20 mouse cellular contexts compared by ENCODE assay signal in genomic region chr13:103966696-103967215, GRCm38 (mm10). TPM values are rescaled to one million over a fixed set of nuclear protein-coding genes. Genes with fewer than 3 reads are reported as not detected.
DNase-seq lines count a peak whose midpoint lies in the region; ATAC-seq and TF ChIP-seq lines count a peak whose summit lies in the region.
"Had no signal": no experiment of that assay in that cellular context is flagged by ENCODE, and none has a peak within 500 bp of the region (broad histone marks: within the 10 kb centered on the region; RNA-seq: fewer than 3 reads in every experiment).

No protein-coding gene starts in this region.

- H3K27ac ChIP-seq in hindbrain, postnatal 0 days: no peak overlapping the region
- no peak overlapping the region for H3K27ac ChIP-seq in hindbrain, embryonic 12.5 days
- H3K27ac ChIP-seq in limb, embryonic 10.5 days: no peak overlapping the region
- H3K27ac ChIP-seq: embryonic facial prominence, embryonic 10.5 days; heart, embryonic 13.5 days; hindbrain, embryonic 15.5 days; neural tube, embryonic 15.5 days had no signal

- H3K4me3 ChIP-seq in hindbrain, postnatal 0 days (ENCODE audit: low read length): no peak overlapping the region
- no peak overlapping the region for H3K4me3 ChIP-seq in hindbrain, embryonic 12.5 days
- no peak overlapping the region for H3K4me3 ChIP-seq in limb, embryonic 10.5 days
- H3K4me3 ChIP-seq: embryonic facial prominence, embryonic 10.5 days; heart, embryonic 13.5 days; hindbrain, embryonic 15.5 days; neural tube, embryonic 15.5 days had no signal

- WGBS in hindbrain, postnatal 0 days: 60% methylated on average over 8 of the region's 8 CpGs
- 80% methylated on average over 8 of the region's 8 CpGs for WGBS in hindbrain, embryonic 12.5 days
- 89% methylated on average over 8 of the region's 8 CpGs for WGBS in limb, embryonic 10.5 days

- no peak overlapping the region for H3K9ac ChIP-seq in hindbrain, postnatal 0 days (replicated peaks; ENCODE audit: low read length)
- H3K9ac ChIP-seq in hindbrain, embryonic 12.5 days: no peak overlapping the region
- H3K9ac ChIP-seq: heart, embryonic 13.5 days; hindbrain, embryonic 15.5 days; neural tube, embryonic 15.5 days had no signal

- H3K36me3 ChIP-seq in hindbrain, postnatal 0 days (ENCODE audit: insufficient read depth, low read length): no peaks in the 10 kb centered on the region
- no peaks in the 10 kb centered on the region for H3K36me3 ChIP-seq in hindbrain, embryonic 12.5 days
- no peaks in the 10 kb centered on the region for H3K36me3 ChIP-seq in limb, embryonic 10.5 days
- H3K36me3 ChIP-seq: embryonic facial prominence, embryonic 10.5 days; heart, embryonic 13.5 days; hindbrain, embryonic 15.5 days; neural tube, embryonic 15.5 days had no signal

- TF ChIP-seq CTCF in hindbrain, postnatal 0 days (IDR thresholded peaks at IDR 0.05; ENCODE audit: low read depth): no peak

- H3K9me3 ChIP-seq in hindbrain, postnatal 0 days (ENCODE audit: low read length): no peaks in the 10 kb centered on the region
- no peaks in the 10 kb centered on the region for H3K9me3 ChIP-seq in hindbrain, embryonic 12.5 days (replicated peaks)
- H3K9me3 ChIP-seq in limb, embryonic 10.5 days (replicated peaks): no peaks in the 10 kb centered on the region
- H3K9me3 ChIP-seq: embryonic facial prominence, embryonic 10.5 days; heart, embryonic 13.5 days; hindbrain, embryonic 15.5 days; neural tube, embryonic 15.5 days had no signal

- H3K27me3 ChIP-seq in hindbrain, postnatal 0 days (ENCODE audit: insufficient read depth, low read length): no peaks in the 10 kb centered on the region
- no peaks in the 10 kb centered on the region for H3K27me3 ChIP-seq in hindbrain, embryonic 12.5 days
- no peaks in the 10 kb centered on the region for H3K27me3 ChIP-seq in limb, embryonic 10.5 days (ENCODE audit: low read depth, poor library complexity, severe bottlenecking)
- H3K27me3 ChIP-seq: heart, embryonic 13.5 days; hindbrain, embryonic 15.5 days; neural tube, embryonic 15.5 days had no signal

- H3K4me2 ChIP-seq in hindbrain, postnatal 0 days (ENCODE audit: low read depth, low read length): no peak overlapping the region
- no peak overlapping the region for H3K4me2 ChIP-seq in hindbrain, embryonic 12.5 days (replicated peaks)
- H3K4me2 ChIP-seq: heart, embryonic 13.5 days; hindbrain, embryonic 15.5 days; neural tube, embryonic 15.5 days had no signal

- ATAC-seq in hindbrain, postnatal 0 days: no peak
- no peak for ATAC-seq in hindbrain, embryonic 12.5 days (ENCODE audit: low FRiP score)
- peak; percentile 38; the same call in 1 of the 2 replicates for ATAC-seq in cerebellum, adult (ENCODE audit: insufficient number of reproducible peaks, low FRiP score, low TSS enrichment)
- ATAC-seq: forebrain, embryonic 14.5 days; intestine, postnatal 0 days; lung, postnatal 0 days had no signal

- DNase-seq in hindbrain, postnatal 0 days (ENCODE audit: low spot score): peak; percentile 66
- peak; percentile 53 for DNase-seq in cerebellum, adult 9-11 months
- DNase-seq in limb, embryonic 10.5 days (ENCODE audit: low spot score): no peak
- DNase-seq in lung, postnatal 10 days: no peak
- no peak for DNase-seq in frontal cortex, postnatal 10 days (ENCODE audit: low spot score in 2 of 2)
- DNase-seq: adrenal gland, adult 2 months; liver; midbrain, embryonic 14.5 days; right cerebral cortex, postnatal 14 days; spleen, adult 18-20 months; thymus, postnatal 4 days had no signal

- H3K4me1 ChIP-seq in hindbrain, postnatal 0 days (ENCODE audit: insufficient read depth, low read length): no peaks in the 10 kb centered on the region
- H3K4me1 ChIP-seq in hindbrain, embryonic 12.5 days: 0 out of 2 replicates have a peak, but pooled peaks cover 3% of the 10 kb centered on the region
- 0 out of 2 replicates have a peak, but pooled peaks cover 3% of the 10 kb centered on the region for H3K4me1 ChIP-seq in limb, embryonic 10.5 days

RNA-seq across cellular contexts. Expression of gene Erbin, which starts 46.4 kb away (rescaled TPM):
- 32.5 and 32.8 TPM in 2 replicates for total RNA-seq in hindbrain, postnatal 0 days (2014; rRNA removed)
- 8.1 and 8.5 TPM in 2 replicates for polyA plus RNA-seq in hindbrain, postnatal 0 days (2015; fragmentation: Nextera tagmentation; extraction: Ambion mirVana)
- 23.6 and 23.7 TPM in 2 replicates for polyA plus RNA-seq in hindbrain, embryonic 12.5 days (2016; fragmentation: Nextera tagmentation; extraction: Ambion mirVana)
- polyA plus RNA-seq in limb, embryonic 10.5 days (2016; fragmentation: Nextera tagmentation; extraction: Ambion mirVana): 12.2 and 16.6 TPM in 2 replicates

Comparison
In these comparisons a context has a peak if more than half of its experiments do, and no peak if none do; other contexts are left out.
1. DNase-seq: peak in hindbrain, postnatal 0 days (single experiment) and cerebellum, adult 9-11 months (single experiment); none in limb, embryonic 10.5 days (single experiment), lung, postnatal 10 days (single experiment) and frontal cortex, postnatal 10 days (0 of 2).